Mouse (Mus musculus): ENCODE results near the gene Stox2. TPM values are rescaled to one million over a fixed set of nuclear protein-coding genes. Genes with fewer than 3 reads are reported as not detected.

Gene Stox2
- polyA plus RNA-seq, 1 experiment from 2014 or later: 20.4 TPM

- no peak overlapping the region for H3K4me2 ChIP-seq (replicated peaks)
- H3K9ac ChIP-seq: no peak overlapping the region
- no peaks in the 10 kb centered on the region for H3K27me3 ChIP-seq
- H3K36me3 ChIP-seq: no peaks in the 10 kb centered on the region
- 43% methylated on average over 5 of the region's 5 CpGs for WGBS
- no peak overlapping the region for H3K4me3 ChIP-seq (replicated peaks)
- peaks cover 16% of the 10 kb centered on the region for H3K4me1 ChIP-seq
- no peak overlapping the region for H3K27ac ChIP-seq (replicated peaks)
- no peak for ATAC-seq (ENCODE audit: insufficient number of reproducible peaks, low FRiP score, low TSS enrichment, low read depth)
- H3K9me3 ChIP-seq (replicated peaks): no peaks in the 10 kb centered on the region
These were observed 115.2 kb downstream of the Stox2 start for GRCm38 (mm10) chr8:47330982-47331381.

- Histone ChIP-seq H3K27me3 (no peaks in the 10 kb centered on the region), H3K4me3 (replicated peaks) (no peak overlapping the region), H3K9me3 (replicated peaks) (no peaks in the 10 kb centered on the region), H3K4me1 (peaks cover 27% of the 10 kb centered on the region), H3K9ac (no peak overlapping the region), H3K36me3 (no peaks in the 10 kb centered on the region), H3K27ac (replicated peaks) (no peak overlapping the region), H3K4me2 (replicated peaks) (no peak overlapping the region)
- WGBS: 72% methylated on average over 8 of the region's 8 CpGs
- no peak for ATAC-seq (ENCODE audit: insufficient number of reproducible peaks, low FRiP score, low TSS enrichment, low read depth)
These were observed 119.8 kb downstream of the Stox2 start for GRCm38 (mm10) chr8:47326348-47326747.

- Histone ChIP-seq H3K4me2 (replicated peaks) (peak overlapping the region; percentile 13; the same call in 1 of the 2 replicates), H3K4me3 (replicated peaks) (no peak overlapping the region), H3K4me1 (peaks cover 27% of the 10 kb centered on the region)
These were observed 121.9 kb downstream of the Stox2 start for GRCm38 (mm10) chr8:47324117-47324820.

GRCm38 (mm10) chr8:47321282-47321681 is 124.9 kb downstream of the Stox2 start:
- no peak overlapping the region for H3K4me2 ChIP-seq (replicated peaks)
- 31% methylated on average over 5 of the region's 5 CpGs for WGBS
- no peak overlapping the region for H3K4me3 ChIP-seq (replicated peaks)
- H3K4me1 ChIP-seq: peaks cover 20% of the 10 kb centered on the region
- ATAC-seq (ENCODE audit: insufficient number of reproducible peaks, low FRiP score, low TSS enrichment, low read depth): no peak
- no peak overlapping the region for H3K9ac ChIP-seq
- no peaks in the 10 kb centered on the region for H3K27me3 ChIP-seq
- no peak overlapping the region for H3K27ac ChIP-seq (replicated peaks)
- no peaks in the 10 kb centered on the region for H3K36me3 ChIP-seq
- no peaks in the 10 kb centered on the region for H3K9me3 ChIP-seq (replicated peaks)

More at GRCm38 (mm10) chr8:47324117-47324820, 121.9 kb downstream of the Stox2 start:
- Histone ChIP-seq H3K27me3 (no peaks in the 10 kb centered on the region), H3K27ac (replicated peaks) (no peak overlapping the region), H3K9ac (no peak overlapping the region), H3K36me3 (no peaks in the 10 kb centered on the region), H3K9me3 (replicated peaks) (no peaks in the 10 kb centered on the region)
- ATAC-seq (ENCODE audit: insufficient number of reproducible peaks, low FRiP score, low TSS enrichment, low read depth): no peak
- 32% methylated on average over 16 of the region's 16 CpGs for WGBS

- peaks cover 16% of the 10 kb centered on the region for H3K4me1 ChIP-seq
- H3K4me3 ChIP-seq (replicated peaks): no peak overlapping the region
- WGBS: 33% methylated on average over 2 of the region's 2 CpGs
- H3K36me3 ChIP-seq: no peaks in the 10 kb centered on the region
- H3K9me3 ChIP-seq (replicated peaks): no peaks in the 10 kb centered on the region
- no peak for ATAC-seq (ENCODE audit: insufficient number of reproducible peaks, low FRiP score, low TSS enrichment, low read depth)
- H3K27me3 ChIP-seq: no peaks in the 10 kb centered on the region
- H3K9ac ChIP-seq: no peak overlapping the region
- no peak overlapping the region for H3K4me2 ChIP-seq (replicated peaks)
- H3K27ac ChIP-seq (replicated peaks): no peak overlapping the region
These were observed 125.5 kb downstream of the Stox2 start for GRCm38 (mm10) chr8:47320707-47321106.

GRCm38 (mm10) chr8:47318468-47318867 is 127.7 kb downstream of the Stox2 start:
- Histone ChIP-seq H3K4me2 (replicated peaks) (no peak overlapping the region), H3K4me1 (peaks cover 12% of the 10 kb centered on the region), H3K27me3 (no peaks in the 10 kb centered on the region), H3K36me3 (no peaks in the 10 kb centered on the region), H3K27ac (replicated peaks) (no peak overlapping the region), H3K9me3 (replicated peaks) (no peaks in the 10 kb centered on the region), H3K9ac (no peak overlapping the region), H3K4me3 (replicated peaks) (no peak overlapping the region)
- no peak for ATAC-seq (ENCODE audit: insufficient number of reproducible peaks, low FRiP score, low TSS enrichment, low read depth)
- 82% methylated on average over 3 of the region's 3 CpGs for WGBS

GRCm38 (mm10) chr8:47308176-47308575 is 138.0 kb downstream of the Stox2 start:
- Histone ChIP-seq H3K9ac (no peak overlapping the region), H3K27me3 (no peaks in the 10 kb centered on the region), H3K36me3 (no peaks in the 10 kb centered on the region), H3K27ac (replicated peaks) (no peak overlapping the region), H3K4me1 (no peaks in the 10 kb centered on the region), H3K4me3 (replicated peaks) (no peak overlapping the region), H3K9me3 (replicated peaks) (no peaks in the 10 kb centered on the region), H3K4me2 (replicated peaks) (no peak overlapping the region)
- no peak for ATAC-seq (ENCODE audit: insufficient number of reproducible peaks, low FRiP score, low TSS enrichment, low read depth)
- WGBS: 88% methylated on average over 6 of the region's 6 CpGs

GRCm38 (mm10) chr8:47306372-47306771 is 139.8 kb downstream of the Stox2 start:
- no peaks in the 10 kb centered on the region for H3K36me3 ChIP-seq
- no peaks in the 10 kb centered on the region for H3K4me1 ChIP-seq
- no peaks in the 10 kb centered on the region for H3K9me3 ChIP-seq (replicated peaks)
- ATAC-seq (ENCODE audit: insufficient number of reproducible peaks, low FRiP score, low TSS enrichment, low read depth): no peak
- H3K9ac ChIP-seq: no peak overlapping the region
- H3K4me2 ChIP-seq (replicated peaks): no peak overlapping the region
- no peak overlapping the region for H3K4me3 ChIP-seq (replicated peaks)
- 64% methylated on average over 5 of the region's 5 CpGs for WGBS
- H3K27ac ChIP-seq (replicated peaks): no peak overlapping the region
- no peaks in the 10 kb centered on the region for H3K27me3 ChIP-seq

GRCm38 (mm10) chr8:47305880-47306279 is 140.3 kb downstream of the Stox2 start:
- ATAC-seq (ENCODE audit: insufficient number of reproducible peaks, low FRiP score, low TSS enrichment, low read depth): no peak
- Histone ChIP-seq H3K9ac (no peak overlapping the region), H3K36me3 (no peaks in the 10 kb centered on the region), H3K4me1 (no peaks in the 10 kb centered on the region), H3K27me3 (no peaks in the 10 kb centered on the region), H3K27ac (replicated peaks) (no peak overlapping the region), H3K4me2 (replicated peaks) (no peak overlapping the region), H3K4me3 (replicated peaks) (no peak overlapping the region), H3K9me3 (replicated peaks) (no peaks in the 10 kb centered on the region)
- 83% methylated on average over 5 of the region's 5 CpGs for whole genome bisulfite sequencing

- H3K27me3 ChIP-seq: no peaks in the 10 kb centered on the region
- H3K9ac ChIP-seq: no peak overlapping the region
- no peak overlapping the region for H3K27ac ChIP-seq (replicated peaks)
- H3K9me3 ChIP-seq (replicated peaks): no peaks in the 10 kb centered on the region
- WGBS: 88% methylated on average over 3 of the region's 3 CpGs
- no peak overlapping the region for H3K4me3 ChIP-seq (replicated peaks)
- no peaks in the 10 kb centered on the region for H3K36me3 ChIP-seq
- H3K4me2 ChIP-seq (replicated peaks): no peak overlapping the region
- ATAC-seq (ENCODE audit: insufficient number of reproducible peaks, low FRiP score, low TSS enrichment, low read depth): no peak
- H3K4me1 ChIP-seq: no peaks in the 10 kb centered on the region
These were observed 147.7 kb downstream of the Stox2 start for GRCm38 (mm10) chr8:47298460-47298859.

GRCm38 (mm10) chr8:47289641-47290040 is 156.5 kb downstream of the Stox2 start:
- no peaks in the 10 kb centered on the region for H3K9me3 ChIP-seq (replicated peaks)
- H3K4me2 ChIP-seq (replicated peaks): peak overlapping the region; percentile 91
- H3K4me1 ChIP-seq: peaks cover 35% of the 10 kb centered on the region
- H3K36me3 ChIP-seq: no peaks in the 10 kb centered on the region
- no peak for ATAC-seq (ENCODE audit: insufficient number of reproducible peaks, low FRiP score, low TSS enrichment, low read depth)
- 13% methylated on average over 6 of the region's 6 CpGs for WGBS
- H3K9ac ChIP-seq: 0 out of 2 replicates have a peak overlapping the region, but pooled peaks have one; percentile 81
- H3K27me3 ChIP-seq: no peaks in the 10 kb centered on the region
- peak overlapping the region; percentile 81 for H3K4me3 ChIP-seq (replicated peaks)
- no peak overlapping the region for H3K27ac ChIP-seq (replicated peaks)
